Mouse (Mus musculus): Measurements from ENCODE around the gene Gfod1. TPM values are rescaled to one million over a fixed set of nuclear protein-coding genes. Genes with fewer than 3 reads are reported as not detected.

The Gfod1 gene
- polyA plus RNA-seq, 1 experiment from 2014 or later, result 0.50 TPM

- H3K4me2 ChIP-seq (ENCODE audit: low read depth, low read length), result no peak overlapping the region
- DNase-seq (ENCODE audit: low spot score) (no peak), ATAC-seq (replicated peaks; ENCODE audit: insufficient number of reproducible peaks, low FRiP score, low TSS enrichment, low read depth) (no peak)
- no peaks in the 10 kb centered on the region; the same call in 1 of the 2 replicates for H3K4me1 ChIP-seq (ENCODE audit: control insufficient read depth, insufficient read depth, low read length)
- H3K9me3 ChIP-seq (replicated peaks; ENCODE audit: control insufficient read depth, low read length), result no peaks in the 10 kb centered on the region
- H3K27me3 ChIP-seq (ENCODE audit: control insufficient read depth, insufficient read depth, low read length), result no peaks in the 10 kb centered on the region
- no peaks in the 10 kb centered on the region for H3K36me3 ChIP-seq (replicated peaks; ENCODE audit: control insufficient read depth, insufficient read depth, low read depth, low read length)
- no peak overlapping the region for H3K4me3 ChIP-seq (ENCODE audit: low read depth, low read length)
- no peak overlapping the region for H3K27ac ChIP-seq (replicated peaks; ENCODE audit: low read depth, low read length)
- H3K9ac ChIP-seq (replicated peaks; ENCODE audit: low read length), result no peak overlapping the region
- WGBS, result 45% methylated on average over 4 of the region's 4 CpGs
Observed at GRCm38 (mm10) chr13:43233331-43233730, 70.6 kb downstream of the Gfod1 start.

- DNase-seq (ENCODE audit: low spot score), result no peak
- no peak overlapping the region for H3K9ac ChIP-seq (replicated peaks; ENCODE audit: low read length)
- no peaks in the 10 kb centered on the region; the same call in 1 of the 2 replicates for H3K4me1 ChIP-seq (ENCODE audit: control insufficient read depth, insufficient read depth, low read length)
- no peak overlapping the region for H3K4me2 ChIP-seq (ENCODE audit: low read depth, low read length)
- no peak for ATAC-seq (replicated peaks; ENCODE audit: insufficient number of reproducible peaks, low FRiP score, low TSS enrichment, low read depth)
- no peak overlapping the region for H3K27ac ChIP-seq (replicated peaks; ENCODE audit: low read depth, low read length)
- WGBS, result 22% methylated on average over 13 of the region's 13 CpGs
- no peaks in the 10 kb centered on the region for H3K36me3 ChIP-seq (replicated peaks; ENCODE audit: control insufficient read depth, insufficient read depth, low read depth, low read length)
- H3K27me3 ChIP-seq (ENCODE audit: control insufficient read depth, insufficient read depth, low read length), result no peaks in the 10 kb centered on the region
- no peaks in the 10 kb centered on the region for H3K9me3 ChIP-seq (replicated peaks; ENCODE audit: control insufficient read depth, low read length)
- H3K4me3 ChIP-seq (ENCODE audit: low read depth, low read length), result no peak overlapping the region
Observed at GRCm38 (mm10) chr13:43231965-43232860, 71.8 kb downstream of the Gfod1 start.

GRCm38 (mm10) chr13:43230842-43231241 lies 73.1 kb downstream of the Gfod1 start:
- no peaks in the 10 kb centered on the region for H3K27me3 ChIP-seq (ENCODE audit: control insufficient read depth, insufficient read depth, low read length)
- WGBS, result 78% methylated on average over 4 of the region's 4 CpGs
- H3K9me3 ChIP-seq (replicated peaks; ENCODE audit: control insufficient read depth, low read length), result no peaks in the 10 kb centered on the region
- DNase-seq (ENCODE audit: low spot score) (no peak), ATAC-seq (replicated peaks; ENCODE audit: insufficient number of reproducible peaks, low FRiP score, low TSS enrichment, low read depth) (no peak)
- no peaks in the 10 kb centered on the region; the same call in 1 of the 2 replicates for H3K4me1 ChIP-seq (ENCODE audit: control insufficient read depth, insufficient read depth, low read length)
- no peak overlapping the region for H3K4me3 ChIP-seq (ENCODE audit: low read depth, low read length)
- H3K9ac ChIP-seq (replicated peaks; ENCODE audit: low read length), result no peak overlapping the region
- no peak overlapping the region for H3K27ac ChIP-seq (replicated peaks; ENCODE audit: low read depth, low read length)
- no peak overlapping the region for H3K4me2 ChIP-seq (ENCODE audit: low read depth, low read length)
- H3K36me3 ChIP-seq (replicated peaks; ENCODE audit: control insufficient read depth, insufficient read depth, low read depth, low read length), result no peaks in the 10 kb centered on the region

- ATAC-seq (replicated peaks; ENCODE audit: insufficient number of reproducible peaks, low FRiP score, low TSS enrichment, low read depth) (no peak), DNase-seq (ENCODE audit: low spot score) (no peak)
- no peaks in the 10 kb centered on the region for H3K9me3 ChIP-seq (replicated peaks; ENCODE audit: control insufficient read depth, low read length)
- H3K4me3 ChIP-seq (ENCODE audit: low read depth, low read length), result no peak overlapping the region
- WGBS, result 66% methylated on average over 6 of the region's 6 CpGs
- no peak overlapping the region for H3K4me2 ChIP-seq (ENCODE audit: low read depth, low read length)
- no peak overlapping the region for H3K27ac ChIP-seq (replicated peaks; ENCODE audit: low read depth, low read length)
- H3K36me3 ChIP-seq (replicated peaks; ENCODE audit: control insufficient read depth, insufficient read depth, low read depth, low read length), result no peaks in the 10 kb centered on the region
- H3K4me1 ChIP-seq (ENCODE audit: control insufficient read depth, insufficient read depth, low read length), result no peaks in the 10 kb centered on the region; the same call in 1 of the 2 replicates
- H3K27me3 ChIP-seq (ENCODE audit: control insufficient read depth, insufficient read depth, low read length), result no peaks in the 10 kb centered on the region
- no peak overlapping the region for H3K9ac ChIP-seq (replicated peaks; ENCODE audit: low read length)
Observed at GRCm38 (mm10) chr13:43230238-43230637, 73.7 kb downstream of the Gfod1 start.

- 84% methylated on average over 3 of the region's 3 CpGs for WGBS
- Histone ChIP-seq H3K9ac (replicated peaks; ENCODE audit: low read length) (no peak overlapping the region), H3K4me3 (ENCODE audit: low read depth, low read length) (no peak overlapping the region), H3K36me3 (replicated peaks; ENCODE audit: control insufficient read depth, insufficient read depth, low read depth, low read length) (no peaks in the 10 kb centered on the region), H3K4me2 (ENCODE audit: low read depth, low read length) (no peak overlapping the region), H3K27ac (replicated peaks; ENCODE audit: low read depth, low read length) (no peak overlapping the region), H3K4me1 (ENCODE audit: control insufficient read depth, insufficient read depth, low read length) (no peaks in the 10 kb centered on the region; the same call in 1 of the 2 replicates), H3K27me3 (ENCODE audit: control insufficient read depth, insufficient read depth, low read length) (no peaks in the 10 kb centered on the region), H3K9me3 (replicated peaks; ENCODE audit: control insufficient read depth, low read length) (no peaks in the 10 kb centered on the region)
- ATAC-seq (replicated peaks; ENCODE audit: insufficient number of reproducible peaks, low FRiP score, low TSS enrichment, low read depth), result no peak
- no peak for DNase-seq (ENCODE audit: low spot score)
Observed at GRCm38 (mm10) chr13:43229767-43230166, 74.2 kb downstream of the Gfod1 start.

GRCm38 (mm10) chr13:43228141-43228540 lies 75.8 kb downstream of the Gfod1 start:
- Histone ChIP-seq H3K36me3 (replicated peaks; ENCODE audit: control insufficient read depth, insufficient read depth, low read depth, low read length) (no peaks in the 10 kb centered on the region), H3K4me2 (ENCODE audit: low read depth, low read length) (no peak overlapping the region), H3K4me1 (ENCODE audit: control insufficient read depth, insufficient read depth, low read length) (no peaks in the 10 kb centered on the region), H3K27ac (replicated peaks; ENCODE audit: low read depth, low read length) (no peak overlapping the region), H3K9ac (replicated peaks; ENCODE audit: low read length) (no peak overlapping the region), H3K9me3 (replicated peaks; ENCODE audit: control insufficient read depth, low read length) (no peaks in the 10 kb centered on the region), H3K27me3 (ENCODE audit: control insufficient read depth, insufficient read depth, low read length) (no peaks in the 10 kb centered on the region), H3K4me3 (ENCODE audit: low read depth, low read length) (no peak overlapping the region)
- 81% methylated on average over 6 of the region's 6 CpGs for WGBS
- ATAC-seq (replicated peaks; ENCODE audit: insufficient number of reproducible peaks, low FRiP score, low TSS enrichment, low read depth) (no peak), DNase-seq (ENCODE audit: low spot score) (no peak)

- WGBS, result 74% methylated on average over 10 of the region's 10 CpGs
- Histone ChIP-seq H3K27ac (replicated peaks; ENCODE audit: low read depth, low read length) (no peak overlapping the region), H3K4me1 (ENCODE audit: control insufficient read depth, insufficient read depth, low read length) (no peaks in the 10 kb centered on the region), H3K9ac (replicated peaks; ENCODE audit: low read length) (no peak overlapping the region), H3K36me3 (replicated peaks; ENCODE audit: control insufficient read depth, insufficient read depth, low read depth, low read length) (no peaks in the 10 kb centered on the region), H3K4me3 (ENCODE audit: low read depth, low read length) (no peak overlapping the region), H3K27me3 (ENCODE audit: control insufficient read depth, insufficient read depth, low read length) (no peaks in the 10 kb centered on the region), H3K4me2 (ENCODE audit: low read depth, low read length) (no peak overlapping the region), H3K9me3 (replicated peaks; ENCODE audit: control insufficient read depth, low read length) (no peaks in the 10 kb centered on the region)
- DNase-seq (ENCODE audit: low spot score) (no peak), ATAC-seq (replicated peaks; ENCODE audit: insufficient number of reproducible peaks, low FRiP score, low TSS enrichment, low read depth) (no peak)
Observed at GRCm38 (mm10) chr13:43226041-43226440, 77.9 kb downstream of the Gfod1 start.

GRCm38 (mm10) chr13:43225161-43225560 lies 78.8 kb downstream of the Gfod1 start:
- H3K9ac ChIP-seq (replicated peaks; ENCODE audit: low read length), result no peak overlapping the region
- no peaks in the 10 kb centered on the region for H3K36me3 ChIP-seq (replicated peaks; ENCODE audit: control insufficient read depth, insufficient read depth, low read depth, low read length)
- no peak overlapping the region for H3K4me3 ChIP-seq (ENCODE audit: low read depth, low read length)
- H3K9me3 ChIP-seq (replicated peaks; ENCODE audit: control insufficient read depth, low read length), result no peaks in the 10 kb centered on the region
- no peak for DNase-seq (ENCODE audit: low spot score)
- H3K27ac ChIP-seq (replicated peaks; ENCODE audit: low read depth, low read length), result no peak overlapping the region
- ATAC-seq (replicated peaks; ENCODE audit: insufficient number of reproducible peaks, low FRiP score, low TSS enrichment, low read depth), result no peak
- H3K27me3 ChIP-seq (ENCODE audit: control insufficient read depth, insufficient read depth, low read length), result no peaks in the 10 kb centered on the region
- 72% methylated on average over 5 of the region's 5 CpGs for WGBS
- H3K4me2 ChIP-seq (ENCODE audit: low read depth, low read length), result no peak overlapping the region
- H3K4me1 ChIP-seq (ENCODE audit: control insufficient read depth, insufficient read depth, low read length), result no peaks in the 10 kb centered on the region

Data from embryonic facial prominence, embryonic 11.5 days (tissue).